Mouse (Mus musculus) liver, embryonic 13.5 days (tissue): ENCODE results near the gene Znhit2. TPM values are rescaled to one million over a fixed set of nuclear protein-coding genes. Genes with fewer than 3 reads are reported as not detected.

Source experiments
- ATAC-seq: fragments of 200-750 bp; cut with Nextera tagmentation; 2 replicates; pipeline ENCODE4 v1.8.0; 2017; ENCODE audit warnings: low read depth, mild to moderate bottlenecking, moderate number of reproducible peaks, moderate library complexity
- DNase-seq: peaks from one replicate; pipeline ENCODE4 v3.0.0; 2022
- H3K27ac ChIP-seq: fragments of 300-500 bp; sonication (generic); 2 replicates; pipeline ENCODE4 v1.5.1; 2015; ENCODE audit warnings: moderate library complexity, mild to moderate bottlenecking, inconsistent platforms
- H3K27me3 ChIP-seq: fragments of 300-500 bp; sonication (generic); 2 replicates; pipeline ENCODE4 v1.6.1; 2015; ENCODE audit warnings: mild to moderate bottlenecking, inconsistent platforms
- H3K36me3 ChIP-seq: fragments of 300-500 bp; sonication (generic); 2 replicates; pipeline ENCODE4 v1.6.1; 2015; ENCODE audit warnings: mild to moderate bottlenecking, inconsistent platforms
- H3K4me1 ChIP-seq: fragments of 300-500 bp; sonication (generic); replicated peaks from 2 replicates; pipeline ENCODE4 v1.6.1; 2015; ENCODE audit warnings: inconsistent platforms
- H3K4me2 ChIP-seq: fragments of 300-500 bp; sonication (generic); 2 replicates; pipeline ENCODE4 v1.6.1; 2015; ENCODE audit warnings: inconsistent platforms, mild to moderate bottlenecking, moderate library complexity
- H3K4me3 ChIP-seq: fragments of 300-500 bp; sonication (generic); replicated peaks from 2 replicates; pipeline ENCODE4 v1.5.1; 2015; ENCODE audit warnings: mild to moderate bottlenecking, inconsistent platforms
- H3K9ac ChIP-seq: fragments of 300-500 bp; sonication (generic); 2 replicates; pipeline ENCODE4 v1.6.1; 2015; ENCODE audit warnings: mild to moderate bottlenecking, inconsistent platforms
- H3K9me3 ChIP-seq: fragments of 300-500 bp; sonication (generic); replicated peaks from 2 replicates; pipeline ENCODE4 v1.6.1; 2016; ENCODE audit warnings: inconsistent platforms
- WGBS: fragments of 180-500 bp; shearing (Covaris S2); methylation state at CpG from one replicate; pipeline ENCODE4 v1.1.7; 2015; ENCODE audit not compliant: insufficient replicate concordance; 5-methylcytosine and 5-hydroxymethylcytosine counted together
- polyA plus RNA-seq: library from polyadenylated mRNA; unstranded; fragments of >200 nt; fragmentation: Nextera tagmentation; extraction: Ambion mirVana; gene quantifications from 2 replicates; pipeline ENCODE4 v1.2.1, GENCODE M21; 2015

Znhit2 gene
- polyA plus RNA-seq, 1 experiment from 2014 or later, result 23.2 TPM

DNA sequence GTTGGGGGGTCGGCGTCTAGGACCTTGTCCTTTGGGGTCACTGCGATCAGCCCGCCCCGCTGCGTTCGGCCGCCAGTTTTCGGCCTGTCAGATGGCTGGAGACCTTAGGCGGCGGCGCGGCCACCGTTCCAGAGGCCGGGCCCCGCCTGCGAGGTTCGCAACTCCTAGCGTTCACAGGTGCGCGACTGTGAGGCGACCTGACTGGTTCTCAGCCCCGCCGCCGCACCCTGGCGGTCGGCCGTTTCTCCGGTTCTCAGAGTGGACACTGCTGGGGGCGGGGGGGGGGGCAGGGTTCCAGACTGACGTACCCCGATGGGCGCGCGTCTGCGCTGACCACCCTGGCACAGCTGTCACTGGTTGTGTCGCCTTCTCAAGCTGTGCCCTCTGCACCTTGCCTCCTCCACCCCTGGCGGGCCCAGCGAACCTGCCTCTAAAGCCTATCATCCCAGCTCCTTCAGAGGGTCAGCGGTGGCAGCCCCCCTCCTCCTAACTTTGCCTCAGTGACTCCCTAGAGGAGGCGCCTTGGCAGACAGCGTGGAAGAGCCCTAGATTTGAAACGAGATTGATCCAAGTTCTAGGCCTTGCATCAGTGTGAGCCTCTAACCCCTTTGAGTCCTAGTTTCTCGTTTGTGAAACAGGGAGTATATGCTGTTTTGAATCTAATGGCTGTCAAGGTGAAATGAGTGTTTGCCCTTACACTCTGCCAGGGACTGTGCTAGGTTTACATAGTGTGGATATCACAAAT, 13.7 kb upstream of the Znhit2 start:
- Histone ChIP-seq H3K36me3 (peaks cover 45% of the 10 kb centered on the region), H3K27me3 (no peaks in the 10 kb centered on the region), H3K4me3 (peak overlapping the region; percentile 89), H3K4me2 (peak overlapping the region; percentile 97), H3K9ac (peak overlapping the region; percentile 93), H3K4me1 (peaks cover 38% of the 10 kb centered on the region), H3K9me3 (no peaks in the 10 kb centered on the region), H3K27ac (peak overlapping the region; percentile 96)
- 1% methylated on average over 44 of the region's 44 CpGs for WGBS
- DNase-seq (no peak), ATAC-seq (peak; percentile 22)

DNA sequence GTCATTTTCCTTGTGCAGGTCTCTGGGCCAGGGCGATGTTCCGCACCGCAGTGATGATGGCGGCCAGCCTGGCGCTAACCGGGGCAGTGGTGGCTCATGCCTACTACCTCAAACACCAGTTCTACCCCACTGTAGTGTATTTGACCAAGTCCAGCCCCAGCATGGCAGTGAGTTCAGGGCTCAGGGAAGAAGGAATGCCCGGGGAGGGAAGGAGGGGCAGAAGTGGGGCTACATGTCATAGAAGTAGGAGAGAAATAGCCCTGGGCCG, 13.2 kb upstream of the Znhit2 start:
- 75% methylated on average over 8 of the region's 8 CpGs for WGBS

DNA sequence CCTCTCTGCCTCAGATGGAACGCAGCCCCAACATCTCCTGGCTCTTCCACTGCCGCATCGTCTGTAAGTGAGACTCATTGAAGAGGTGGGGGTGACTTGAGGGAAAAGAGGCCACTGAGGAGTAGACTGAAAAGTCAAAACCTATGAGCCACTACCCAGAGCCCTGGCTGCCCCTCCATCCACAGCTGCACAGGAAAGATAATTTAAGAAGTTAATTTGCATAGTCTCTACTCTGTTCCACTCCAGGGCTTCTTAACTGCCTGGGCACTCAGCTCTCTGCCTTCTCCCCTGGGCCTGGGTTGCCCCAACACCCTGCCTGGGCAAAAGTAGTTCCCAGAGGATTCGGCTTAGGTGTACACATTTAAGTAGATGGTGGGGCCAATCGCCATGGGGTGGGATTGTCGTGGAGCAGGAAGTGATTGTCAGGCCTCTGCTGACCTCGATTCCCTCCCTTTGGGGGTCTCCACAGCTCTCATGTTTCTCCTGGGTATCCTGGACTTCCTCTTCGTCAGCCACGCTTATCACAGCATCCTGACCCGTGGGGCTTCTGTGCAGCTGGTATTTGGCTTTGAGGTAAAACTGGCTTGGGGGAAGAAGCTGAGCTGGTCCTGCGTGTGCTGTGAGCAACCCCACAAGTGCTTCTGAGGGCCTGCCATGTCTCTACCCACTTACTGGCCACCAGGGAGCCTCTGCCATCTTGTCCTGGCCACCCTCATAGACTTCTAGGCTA, 12.1 kb upstream of the Znhit2 start:
- peaks cover 50% of the 10 kb centered on the region for H3K4me1 ChIP-seq
- ATAC-seq (no peak), DNase-seq (no peak)
- 47% methylated on average over 11 of the region's 11 CpGs for WGBS
- peak overlapping the region; percentile 96 for H3K27ac ChIP-seq
- peak overlapping the region; percentile 89 for H3K4me3 ChIP-seq
- H3K27me3 ChIP-seq, result no peaks in the 10 kb centered on the region
- H3K9ac ChIP-seq, result peak overlapping the region; percentile 93
- no peaks in the 10 kb centered on the region for H3K9me3 ChIP-seq
- H3K36me3 ChIP-seq, result peaks cover 61% of the 10 kb centered on the region
- H3K4me2 ChIP-seq, result peak overlapping the region; percentile 97

More for the DNA sequence above, 13.2 kb upstream of the Znhit2 start:
- H3K36me3 ChIP-seq, result peaks cover 51% of the 10 kb centered on the region
- H3K4me3 ChIP-seq, result peak overlapping the region; percentile 89
- DNase-seq, result no peak
- peak overlapping the region; percentile 93 for H3K9ac ChIP-seq
- no peak for ATAC-seq
- peak overlapping the region; percentile 96 for H3K27ac ChIP-seq
- H3K4me1 ChIP-seq, result peaks cover 40% of the 10 kb centered on the region
- H3K9me3 ChIP-seq, result no peaks in the 10 kb centered on the region
- no peaks in the 10 kb centered on the region for H3K27me3 ChIP-seq
- peak overlapping the region; percentile 97 for H3K4me2 ChIP-seq

DNA sequence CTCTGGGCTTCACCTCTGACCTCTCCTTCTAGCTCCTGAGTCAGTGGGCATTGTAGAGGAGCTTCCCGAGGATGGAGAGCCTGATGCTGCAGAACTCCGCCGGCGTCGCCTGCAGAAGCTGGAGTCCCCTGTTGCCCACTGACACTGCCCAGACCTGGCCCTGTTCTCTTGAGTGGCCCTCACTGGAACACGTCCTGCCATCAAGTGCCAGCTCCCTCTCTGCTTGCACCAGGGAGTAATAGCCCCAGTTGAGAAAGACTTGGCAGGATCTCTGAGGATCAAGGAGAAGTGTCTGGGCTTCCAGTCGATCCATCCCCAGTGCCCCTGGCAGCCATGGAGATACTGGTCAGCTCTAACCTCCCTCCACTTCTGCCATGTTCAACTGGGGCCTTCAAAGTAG, 8.5 kb upstream of the Znhit2 start:
- Histone ChIP-seq H3K4me2 (no peak overlapping the region), H3K27ac (peak overlapping the region; percentile 39; the same call in 1 of the 2 replicates), H3K36me3 (peaks cover 85% of the 10 kb centered on the region), H3K9ac (peak overlapping the region; percentile 6; the same call in 1 of the 2 replicates), H3K4me3 (no peak overlapping the region), H3K27me3 (no peaks in the 10 kb centered on the region), H3K9me3 (no peaks in the 10 kb centered on the region), H3K4me1 (peaks cover 57% of the 10 kb centered on the region)
- DNase-seq (no peak), ATAC-seq (no peak)
- WGBS, result 87% methylated on average over 7 of the region's 7 CpGs

DNA sequence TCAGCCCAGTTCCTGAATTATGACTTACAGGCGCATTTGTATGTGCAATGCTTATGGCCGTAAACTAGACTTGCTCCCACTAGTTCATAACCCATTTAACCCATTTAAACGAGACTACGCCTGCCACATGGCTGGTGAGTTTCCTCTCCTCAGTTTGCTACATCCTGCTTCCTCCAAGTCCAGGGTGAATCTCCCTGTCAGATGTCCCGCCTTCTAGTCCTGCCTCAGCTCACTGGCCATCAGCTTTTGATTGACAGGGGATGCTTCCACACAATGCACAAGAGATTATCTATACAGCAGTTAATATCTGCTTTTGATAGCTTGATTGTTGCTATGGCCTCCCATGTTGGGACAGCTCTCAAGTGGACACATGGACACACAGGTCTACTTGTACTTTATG, 6.7 kb upstream of the Znhit2 start:
- ATAC-seq (no peak), DNase-seq (no peak)
- H3K36me3 ChIP-seq, result peaks cover 79% of the 10 kb centered on the region
- H3K27me3 ChIP-seq, result no peaks in the 10 kb centered on the region
- 0 out of 2 replicates have a peak overlapping the region, but pooled peaks have one; percentile 6 for H3K27ac ChIP-seq
- H3K4me1 ChIP-seq, result peaks cover 48% of the 10 kb centered on the region
- H3K9ac ChIP-seq, result no peak overlapping the region
- no peak overlapping the region for H3K4me3 ChIP-seq
- H3K4me2 ChIP-seq, result no peak overlapping the region
- no peaks in the 10 kb centered on the region for H3K9me3 ChIP-seq
- 78% methylated on average over 5 of the region's 5 CpGs for WGBS

DNA sequence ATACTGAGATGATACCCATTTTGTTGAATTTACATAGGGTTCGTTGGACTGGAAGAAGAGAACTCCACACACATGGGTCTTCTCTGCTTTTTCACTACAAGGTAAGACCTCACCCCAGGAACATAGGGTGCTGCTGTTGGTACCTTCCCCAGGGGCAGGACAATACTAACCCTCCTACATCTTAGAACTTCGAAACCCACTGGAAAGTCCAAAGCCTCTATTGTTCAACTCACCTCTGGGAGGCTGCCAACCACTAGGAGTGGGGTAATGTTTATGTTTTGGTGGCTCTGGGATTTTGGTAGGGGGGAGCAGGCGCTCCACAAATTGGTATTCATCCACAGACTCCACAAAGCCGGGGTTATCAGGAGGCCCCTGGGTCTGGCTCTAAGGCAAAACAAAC, 4.3 kb upstream of the Znhit2 start:
- Histone ChIP-seq H3K27me3 (no peaks in the 10 kb centered on the region), H3K4me2 (peak overlapping the region; percentile 95), H3K9ac (peak overlapping the region; percentile 81), H3K4me3 (peak overlapping the region; percentile 89), H3K9me3 (no peaks in the 10 kb centered on the region), H3K36me3 (peaks cover 65% of the 10 kb centered on the region), H3K4me1 (peaks cover 60% of the 10 kb centered on the region), H3K27ac (peak overlapping the region; percentile 72)
- WGBS, result 39% methylated on average over 4 of the region's 4 CpGs
- no peak for DNase-seq
- ATAC-seq, result no peak

DNA sequence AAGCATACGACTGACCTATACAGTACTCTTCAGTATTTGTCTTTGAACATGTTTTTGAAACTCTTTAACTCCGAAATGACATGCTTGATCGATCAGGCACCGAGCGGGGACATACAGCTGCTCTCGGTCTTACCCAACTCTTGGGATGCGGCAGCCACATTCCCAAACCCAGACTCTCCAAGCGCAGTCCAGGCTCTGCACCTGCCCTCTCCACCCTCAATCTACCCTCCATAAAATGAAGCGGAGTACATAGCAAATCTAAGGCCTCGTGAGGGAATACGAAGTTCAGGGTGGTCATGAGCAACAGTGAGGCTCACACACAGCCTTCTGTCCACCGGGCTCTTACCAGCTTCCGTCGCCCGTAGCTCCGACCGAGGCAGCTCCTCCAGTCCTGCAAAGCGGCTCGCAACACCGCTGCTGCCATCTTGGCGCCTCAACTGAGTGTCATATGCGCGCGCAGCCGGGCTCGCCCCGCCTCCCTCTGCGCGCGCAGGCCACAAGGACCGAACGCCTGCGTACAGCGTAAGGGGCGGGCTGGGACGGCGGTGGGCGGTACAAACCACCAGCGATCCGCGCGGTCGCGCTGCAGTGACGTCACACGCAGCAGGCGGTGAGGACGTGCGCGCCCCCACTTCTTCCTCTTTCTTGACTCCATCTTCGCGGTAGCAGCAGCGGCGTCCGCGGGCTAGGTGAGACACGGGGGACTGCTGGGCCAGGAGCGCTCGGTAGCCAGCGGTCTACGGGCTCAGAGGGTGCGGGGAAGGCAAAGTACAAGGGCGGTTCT, 3.5 kb upstream of the Znhit2 start, which contains the start of the genes Mrpl49 and Fau:
Gene Mrpl49, minus strand, starts transcription at position 473 of the 784 bp plus-strand sequence.
Gene Fau, plus strand, starts transcription at position 532 of the 784 bp plus-strand sequence.
- H3K9ac ChIP-seq, result peak within 1 kb of the TSS; percentile 95

DNA sequence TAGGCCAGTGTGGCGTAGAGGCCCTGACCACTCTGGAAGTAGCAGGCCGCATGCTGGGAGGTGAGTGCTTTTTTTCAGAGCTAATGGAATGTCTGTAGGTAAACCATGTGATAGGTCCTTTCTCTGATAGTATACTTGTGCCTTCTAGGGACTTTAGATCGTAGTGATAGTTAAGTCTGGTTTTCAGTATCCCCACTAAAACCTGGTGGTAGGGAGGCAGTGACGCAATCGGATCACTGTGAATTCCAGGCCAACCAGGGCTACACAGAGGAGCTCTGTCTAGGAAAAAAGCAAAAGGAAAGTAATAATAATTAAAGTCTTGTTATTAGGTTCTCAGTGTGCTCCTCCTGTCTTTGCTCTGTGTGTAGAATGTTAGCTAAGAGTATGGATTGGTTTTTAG, 2.5 kb upstream of the Znhit2 start:
- H3K27ac ChIP-seq, result peak overlapping the region; percentile 85

More for the DNA sequence above, 3.5 kb upstream of the Znhit2 start, which contains the start of the genes Mrpl49 and Fau:
- peak; percentile 79 for ATAC-seq
- Histone ChIP-seq H3K27me3 (no peaks in the 10 kb centered on the region), H3K4me3 (peak within 1 kb of the TSS; percentile 89), H3K27ac (peak within 1 kb of the TSS; percentile 85), H3K36me3 (peaks cover 57% of the 10 kb centered on the region), H3K9me3 (no peaks in the 10 kb centered on the region), H3K4me2 (peak within 1 kb of the TSS; percentile 95), H3K4me1 (peaks cover 68% of the 10 kb centered on the region)
- under 1% methylated on average over 63 of the region's 63 CpGs for WGBS
- peak; percentile 97 for DNase-seq

DNA sequence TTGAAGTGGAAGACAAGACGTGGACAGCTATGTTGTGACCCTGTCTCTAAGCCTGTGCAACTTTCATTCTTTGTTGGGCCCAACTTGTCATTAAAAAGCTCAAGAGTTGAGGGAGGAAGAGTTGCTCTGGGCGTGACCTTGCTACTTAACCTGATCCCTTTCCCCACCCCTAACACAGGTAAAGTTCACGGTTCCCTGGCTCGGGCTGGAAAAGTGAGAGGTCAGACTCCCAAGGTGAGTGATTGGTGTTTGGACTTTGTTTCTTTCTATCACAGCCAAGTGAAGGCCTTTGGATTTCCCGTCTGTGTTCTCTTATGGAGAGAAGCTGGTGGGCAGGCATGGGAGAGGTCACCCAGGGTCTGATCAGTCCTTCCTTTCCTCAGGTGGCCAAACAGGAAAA, 2.0 kb upstream of the Znhit2 start:
- H3K36me3 ChIP-seq, result peaks cover 43% of the 10 kb centered on the region
- ATAC-seq, result no peak
- WGBS, result 59% methylated on average over 5 of the region's 5 CpGs
- peak overlapping the region; percentile 85 for H3K4me2 ChIP-seq
- H3K4me3 ChIP-seq, result peak overlapping the region; percentile 89
- H3K9me3 ChIP-seq, result no peaks in the 10 kb centered on the region
- H3K9ac ChIP-seq, result peak overlapping the region; percentile 95
- no peaks in the 10 kb centered on the region for H3K27me3 ChIP-seq
- peaks cover 70% of the 10 kb centered on the region for H3K4me1 ChIP-seq
- peak overlapping the region; percentile 85 for H3K27ac ChIP-seq
- DNase-seq, result no peak

More for the DNA sequence above, 2.5 kb upstream of the Znhit2 start:
- Histone ChIP-seq H3K36me3 (peaks cover 47% of the 10 kb centered on the region), H3K4me2 (peak overlapping the region; percentile 85), H3K9me3 (no peaks in the 10 kb centered on the region), H3K27me3 (no peaks in the 10 kb centered on the region), H3K4me1 (peaks cover 70% of the 10 kb centered on the region), H3K4me3 (peak overlapping the region; percentile 89), H3K9ac (peak overlapping the region; percentile 95)
- no peak for DNase-seq
- WGBS, result 13% methylated on average over 5 of the region's 5 CpGs
- ATAC-seq, result no peak

DNA sequence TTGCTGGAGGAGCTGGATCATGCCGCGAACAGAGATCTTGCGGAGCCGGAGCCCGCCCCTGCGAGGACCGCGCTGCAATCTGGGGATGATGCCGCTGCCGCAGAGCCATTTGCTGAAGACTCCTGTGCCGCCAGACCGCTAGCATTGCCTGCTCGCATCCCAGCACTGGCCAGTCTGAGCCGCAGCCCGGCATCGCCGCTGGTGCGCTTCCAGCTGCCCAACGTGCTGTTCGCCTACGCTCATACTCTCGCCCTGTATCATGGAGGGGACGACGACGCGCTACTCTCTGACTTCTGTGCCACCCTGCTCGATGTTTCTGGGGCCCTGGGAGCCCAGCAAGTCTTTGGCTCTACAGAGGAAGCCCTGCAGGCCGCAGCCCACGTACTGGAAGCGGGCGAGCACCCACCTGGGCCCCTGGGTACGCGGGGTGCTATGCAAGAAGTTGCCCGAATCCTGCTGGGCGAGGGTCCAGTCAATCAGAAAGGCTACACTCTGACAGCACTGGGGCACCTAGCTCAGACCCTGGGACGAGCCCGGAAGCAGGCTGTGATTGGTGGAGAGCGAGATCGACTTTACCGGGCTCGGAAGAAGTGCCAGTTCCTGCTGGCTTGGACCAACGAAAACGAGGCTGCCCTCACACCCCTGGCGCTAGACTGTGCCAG, 780 bp downstream of the Znhit2 start:
- DNase-seq, result peak; percentile 38
- Histone ChIP-seq H3K9ac (peak overlapping the region; percentile 93), H3K4me2 (peak overlapping the region; percentile 100), H3K4me1 (peaks cover 60% of the 10 kb centered on the region), H3K27me3 (no peaks in the 10 kb centered on the region), H3K27ac (peak overlapping the region; percentile 96), H3K36me3 (peaks cover 19% of the 10 kb centered on the region), H3K4me3 (peak overlapping the region; percentile 81), H3K9me3 (no peaks in the 10 kb centered on the region)
- 1% methylated on average over 44 of the region's 44 CpGs for WGBS
- peak; percentile 16 for ATAC-seq
